Mouse (Mus musculus): Measurements from ENCODE around the gene Cdc42ep4.

Cdc42ep4 gene

DNA sequence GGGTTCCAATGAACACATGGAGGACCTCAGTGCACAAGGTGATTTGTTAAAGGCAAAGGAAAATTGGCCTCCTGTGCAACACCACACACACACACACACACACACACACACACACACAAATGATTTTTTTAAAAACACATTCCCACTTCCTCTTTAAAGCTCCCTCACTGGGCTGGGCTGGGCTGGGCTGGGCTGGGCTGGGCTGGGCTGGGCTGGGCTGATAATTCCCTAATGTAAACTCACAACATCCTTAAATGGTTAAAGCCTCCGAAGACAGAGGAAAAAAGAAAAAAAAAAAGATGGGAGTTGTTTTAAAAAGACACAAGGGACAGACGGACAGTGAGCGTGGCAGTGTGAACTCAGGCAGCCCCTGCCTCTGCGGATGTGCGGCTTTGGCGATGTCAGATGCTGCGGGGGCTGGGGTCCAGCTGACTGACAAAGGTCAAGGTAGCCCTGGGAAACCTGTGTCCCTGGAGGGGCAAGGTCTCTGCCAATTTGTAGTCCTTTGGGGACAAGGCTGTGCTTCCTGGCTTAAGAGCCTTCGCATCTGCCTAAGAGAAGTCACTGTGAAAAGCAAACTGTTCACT, 26.3 kb upstream of the Cdc42ep4 start:
- no peak for DNase-seq (ENCODE audit: low read depth, low spot score)

DNA sequence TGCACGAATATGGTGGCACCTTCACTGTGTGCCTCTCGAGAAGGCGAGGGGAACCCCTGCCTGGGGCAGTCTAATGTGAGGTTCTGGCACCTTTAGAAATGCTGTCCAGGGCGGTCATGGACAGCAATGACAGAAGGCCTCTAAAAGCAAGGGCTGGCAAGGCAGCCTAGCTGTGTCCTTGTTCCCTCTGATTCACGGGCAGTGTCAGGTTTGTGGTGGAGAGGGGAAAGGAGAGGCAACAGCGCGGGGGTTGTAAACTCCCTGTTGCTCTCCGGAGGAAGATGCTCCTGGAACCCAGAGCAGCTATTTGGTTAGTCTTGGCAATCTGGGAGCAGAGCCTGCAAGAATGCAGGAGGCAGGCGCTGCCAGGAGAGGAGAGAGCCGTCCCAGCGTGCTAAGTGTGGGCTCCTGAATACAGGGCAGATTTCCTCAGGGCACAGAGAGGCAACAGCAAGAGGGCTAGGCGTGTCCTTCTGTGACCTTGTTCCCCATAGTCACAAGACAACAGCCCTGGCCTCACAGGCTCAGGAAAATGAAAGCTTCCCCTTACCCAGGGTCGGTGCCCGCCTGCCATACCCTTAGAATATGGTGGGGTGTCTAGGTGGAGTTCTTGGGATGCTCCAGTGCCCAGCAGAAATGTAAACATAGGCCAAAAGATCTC, 25.3 kb upstream of the Cdc42ep4 start:
- DNase-seq (ENCODE audit: low read depth, low spot score) = no peak

DNA sequence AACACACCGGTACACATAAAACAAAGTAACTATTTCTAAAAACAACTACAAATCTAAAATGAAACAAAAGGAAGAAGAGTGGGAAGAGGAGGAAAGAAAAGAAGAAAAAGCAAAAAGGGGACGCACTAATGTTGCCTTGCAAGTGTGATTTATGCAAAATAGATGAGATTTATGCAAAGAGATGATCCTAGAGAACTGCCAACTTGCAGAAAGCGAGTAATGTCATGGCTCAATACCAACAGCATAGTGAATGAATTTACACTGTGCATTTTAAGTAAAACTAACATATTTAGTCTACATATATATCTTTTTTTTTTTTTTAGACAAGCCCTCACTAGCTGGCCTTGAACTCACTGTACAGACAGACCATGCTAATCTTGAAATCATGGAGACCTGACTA, 23.1 kb upstream of the Cdc42ep4 start:
- DNase-seq (ENCODE audit: low read depth, low spot score) = no peak

DNA sequence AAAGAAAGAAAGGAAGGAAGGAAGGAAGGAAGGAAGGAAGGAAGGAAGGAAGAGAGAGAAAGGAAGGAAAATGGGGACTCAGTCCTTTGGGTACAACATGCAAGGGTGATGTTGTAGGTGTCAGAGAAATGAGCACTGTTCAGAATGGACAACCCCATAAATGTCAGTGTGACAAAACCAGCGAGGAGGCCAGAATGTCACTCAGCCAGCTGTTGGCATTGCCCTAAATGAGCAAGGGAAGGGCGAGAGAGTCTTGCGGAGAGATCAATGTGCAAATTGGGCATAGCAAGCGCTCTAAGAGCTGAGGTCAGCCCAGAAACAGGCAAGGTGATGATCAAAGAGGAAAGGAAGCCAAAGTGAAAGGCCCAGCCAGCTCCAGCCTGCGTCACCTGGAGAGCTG, 21.5 kb upstream of the Cdc42ep4 start:
- DNase-seq (ENCODE audit: low read depth, low spot score) = no peak

DNA sequence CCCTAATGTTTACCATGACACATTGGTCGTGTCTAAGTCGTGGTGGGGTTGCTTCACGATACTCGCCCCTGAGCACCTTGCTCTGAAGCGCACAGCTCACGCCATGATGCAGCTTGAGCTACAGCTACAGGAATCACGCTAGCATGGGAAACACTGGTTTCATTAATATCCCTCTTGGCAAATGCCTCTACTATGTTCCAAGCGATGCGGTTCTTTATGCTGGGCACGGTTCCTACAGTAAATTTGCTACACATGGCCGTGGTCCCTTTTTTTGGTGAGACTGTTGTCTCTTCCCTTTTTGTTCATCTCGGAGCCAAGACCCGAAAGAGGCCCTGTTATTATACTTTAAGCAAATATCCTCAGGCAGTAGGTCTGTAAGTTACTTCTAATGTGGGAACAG, 19.5 kb upstream of the Cdc42ep4 start:
- no peak for DNase-seq (ENCODE audit: low read depth, low spot score)

DNA sequence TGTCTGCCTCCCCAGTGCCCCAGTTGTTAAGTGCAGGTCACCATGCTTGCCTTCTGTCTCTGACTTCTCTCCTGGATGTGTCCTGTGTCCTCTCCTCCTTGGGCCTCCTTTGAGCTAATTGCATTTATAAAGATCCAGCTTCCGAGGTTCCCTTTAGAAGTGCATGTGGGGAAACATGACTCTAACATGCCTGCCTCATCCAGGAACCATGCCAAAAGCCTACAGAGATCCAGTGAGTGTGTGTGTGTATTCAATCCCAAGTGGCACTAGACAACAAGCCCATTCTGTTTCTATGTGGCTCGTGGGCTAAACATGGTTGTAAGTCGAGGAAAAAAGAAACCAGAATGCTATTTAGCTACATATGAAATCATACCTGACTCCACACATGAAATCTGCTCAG, 16.7 kb upstream of the Cdc42ep4 start:
- DNase-seq (ENCODE audit: low read depth, low spot score) = peak; percentile 42

DNA sequence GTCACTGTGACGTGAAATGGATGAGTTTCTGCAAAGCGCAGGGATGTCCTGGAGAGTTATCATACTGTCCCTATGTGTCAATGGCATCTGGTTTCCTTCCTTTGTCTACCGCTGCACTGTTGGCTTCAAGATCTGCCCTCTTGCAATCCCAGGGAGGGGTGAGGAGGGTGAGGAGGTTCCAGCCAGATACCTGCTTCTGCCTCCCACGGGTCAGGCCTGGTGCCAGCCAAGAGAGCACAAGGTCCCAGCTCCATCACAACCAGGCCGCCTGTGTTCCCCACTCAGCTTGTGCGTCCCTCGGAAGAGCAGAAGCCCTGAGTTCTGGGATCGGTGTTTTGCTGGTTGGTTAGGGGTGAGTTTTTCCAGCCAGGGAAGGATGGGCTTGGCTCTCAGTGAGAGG, 15.6 kb upstream of the Cdc42ep4 start:
- DNase-seq (ENCODE audit: low read depth, low spot score) = no peak

DNA sequence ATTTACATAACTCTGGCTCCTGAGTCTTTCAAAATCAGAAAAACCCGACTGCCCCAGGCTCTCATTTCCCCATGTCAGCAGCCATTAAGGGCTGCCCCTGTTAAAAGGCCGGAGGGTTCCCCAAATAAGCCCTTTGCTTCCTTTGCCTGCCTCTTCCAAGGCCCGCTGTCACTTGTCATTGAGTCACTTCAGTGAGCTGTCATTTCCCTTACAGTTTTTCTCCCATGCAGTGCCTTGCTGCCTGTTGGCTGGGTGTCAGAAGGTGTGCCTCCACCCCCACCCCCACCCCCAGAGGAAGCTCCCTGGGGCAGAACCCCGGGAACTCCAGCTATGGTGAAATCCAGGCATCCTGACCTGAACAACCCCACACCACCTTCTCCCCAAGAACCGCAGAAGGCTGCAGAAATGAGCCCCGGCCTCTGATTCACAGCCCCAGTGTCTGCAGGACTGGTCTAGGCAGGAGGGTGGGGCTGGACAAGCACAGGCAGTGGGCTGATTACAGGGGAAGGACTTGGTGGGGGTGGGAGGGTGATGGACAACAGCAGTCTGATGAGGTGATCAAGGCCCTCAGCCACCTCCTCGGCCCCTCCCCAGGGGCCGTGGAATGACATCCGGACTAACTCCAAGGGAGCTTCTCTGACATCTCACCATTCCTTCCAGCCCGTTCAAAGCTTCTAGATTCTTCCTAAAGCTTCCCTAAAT, 14.8 kb upstream of the Cdc42ep4 start:
- no peak for DNase-seq (ENCODE audit: low read depth, low spot score)

DNA sequence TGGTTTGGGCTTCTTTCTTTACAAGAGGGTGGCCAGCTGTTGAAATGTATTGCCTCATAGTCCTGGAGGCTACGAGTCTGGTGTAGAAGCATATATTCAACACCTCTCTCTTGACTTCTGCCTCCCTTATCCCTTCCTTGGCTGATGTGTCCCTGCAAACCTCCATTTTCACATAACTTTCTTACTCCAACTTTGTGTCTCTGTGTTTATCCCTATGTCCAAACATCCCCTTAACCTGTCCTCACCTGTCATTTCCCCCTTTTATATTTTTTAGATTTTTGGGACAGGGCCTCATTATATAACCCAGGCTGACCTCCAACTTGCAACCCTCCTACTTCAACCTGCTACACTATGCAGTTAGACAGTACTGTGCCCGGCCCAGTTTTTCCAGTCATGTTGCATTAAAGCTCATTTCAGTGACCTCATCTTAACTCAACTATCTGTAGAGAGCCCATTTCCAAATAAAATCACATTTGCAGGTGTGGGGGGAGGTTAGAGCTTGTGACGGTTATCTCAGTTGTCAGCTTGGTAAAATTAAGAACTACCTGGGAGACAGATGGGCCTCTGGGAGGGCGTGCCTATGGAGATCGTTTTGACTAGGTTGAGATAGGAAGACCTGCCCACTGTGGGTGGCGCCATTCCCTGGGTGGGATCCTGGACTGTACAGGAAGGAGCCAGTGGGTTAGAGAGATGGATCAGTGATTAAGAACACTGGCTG, 12.6 kb upstream of the Cdc42ep4 start:
- no peak for DNase-seq (ENCODE audit: low read depth, low spot score)

DNA sequence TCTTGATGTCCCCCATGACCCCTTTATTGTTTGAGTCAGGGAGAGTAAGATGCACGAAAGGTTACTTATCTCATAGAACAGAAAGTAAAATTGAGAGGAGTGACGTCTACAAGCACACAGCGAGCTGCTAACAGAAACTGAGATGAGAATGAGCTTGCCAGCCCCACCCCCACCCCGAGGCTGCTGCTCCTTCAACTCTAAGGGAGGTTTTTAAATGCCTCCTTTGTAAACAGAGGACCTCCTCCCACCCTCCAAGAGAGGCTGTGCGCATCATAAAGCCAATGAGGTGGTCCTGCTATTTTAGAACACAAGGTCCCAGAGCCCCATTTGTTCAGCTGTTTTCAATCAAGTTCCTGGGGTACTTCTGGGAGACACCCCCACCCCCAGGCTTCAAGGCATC, 11.8 kb upstream of the Cdc42ep4 start:
- DNase-seq (ENCODE audit: low read depth, low spot score) = no peak

DNA sequence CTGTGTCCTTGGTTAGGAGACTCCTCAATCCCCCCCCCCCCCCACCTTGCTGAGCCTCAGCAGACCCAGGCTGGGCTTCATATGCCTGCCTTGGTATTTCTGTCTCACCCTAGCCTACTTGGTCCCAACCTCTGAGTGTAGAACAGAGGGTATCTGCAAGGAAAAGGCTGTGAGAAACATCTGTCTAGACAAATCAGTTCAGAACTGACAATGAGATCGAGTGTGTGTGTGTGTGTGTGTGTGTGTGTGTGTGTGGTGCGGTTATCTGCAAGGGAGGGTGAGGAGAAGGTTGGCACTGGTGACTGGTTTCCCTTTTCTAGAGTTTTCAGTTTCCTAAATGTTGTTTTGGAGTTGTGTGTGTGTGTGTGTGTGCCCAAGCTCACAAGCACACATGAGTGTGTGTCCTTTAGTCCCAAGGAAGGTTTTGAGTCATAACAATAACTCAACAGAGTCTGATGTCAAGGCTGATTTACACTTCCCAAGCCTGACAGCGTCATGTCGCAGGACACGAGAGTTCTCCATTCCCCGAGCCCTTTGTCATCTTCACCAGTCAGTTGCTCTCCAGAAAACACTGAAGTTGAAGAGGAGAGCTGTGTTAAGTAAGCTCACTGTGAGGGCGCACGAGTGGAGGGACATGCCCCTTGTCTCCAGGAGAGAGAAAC, 10.6 kb upstream of the Cdc42ep4 start:
- no peak for DNase-seq (ENCODE audit: low read depth, low spot score)

DNA sequence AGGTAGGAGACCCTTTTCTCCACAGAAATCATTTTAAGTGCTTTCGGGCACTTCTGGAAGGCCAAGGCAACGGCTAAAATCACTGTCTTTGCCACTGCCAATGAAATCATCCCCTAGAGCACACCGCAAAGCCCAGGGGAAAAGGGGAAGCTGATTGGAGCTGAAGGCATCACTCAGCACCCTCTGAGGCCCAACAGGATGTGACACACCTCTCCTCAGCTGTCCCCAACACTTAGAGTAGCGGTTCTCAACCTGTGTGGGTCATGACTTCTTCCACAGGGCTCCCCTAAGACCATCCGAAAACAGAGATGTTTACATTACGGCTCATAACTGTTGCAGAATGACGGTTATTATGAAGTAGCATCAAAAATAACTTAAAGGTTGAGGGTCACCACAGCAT, 10.0 kb upstream of the Cdc42ep4 start:
- DNase-seq (ENCODE audit: low read depth, low spot score) = no peak

DNA sequence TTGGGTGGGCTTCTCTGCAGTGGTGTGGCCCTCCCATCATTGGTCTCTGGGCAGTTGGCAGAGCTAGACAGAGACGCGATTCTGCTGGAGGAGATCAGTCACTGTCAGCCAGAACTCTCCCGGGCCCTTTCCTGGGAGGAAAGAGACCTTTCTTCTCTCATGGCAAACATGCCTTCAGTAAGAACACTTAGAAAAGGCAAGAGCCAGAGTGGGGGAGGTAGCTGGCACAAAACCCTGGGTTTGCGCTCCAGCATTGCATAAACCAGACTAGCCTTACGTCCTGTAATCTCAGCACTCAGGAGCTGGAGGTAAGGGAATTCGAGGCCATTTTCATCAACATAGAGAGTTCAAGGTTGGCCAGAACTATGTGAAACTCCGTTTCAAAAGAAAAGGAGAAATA, 8.8 kb upstream of the Cdc42ep4 start:
- DNase-seq (ENCODE audit: low read depth, low spot score) = no peak

DNA sequence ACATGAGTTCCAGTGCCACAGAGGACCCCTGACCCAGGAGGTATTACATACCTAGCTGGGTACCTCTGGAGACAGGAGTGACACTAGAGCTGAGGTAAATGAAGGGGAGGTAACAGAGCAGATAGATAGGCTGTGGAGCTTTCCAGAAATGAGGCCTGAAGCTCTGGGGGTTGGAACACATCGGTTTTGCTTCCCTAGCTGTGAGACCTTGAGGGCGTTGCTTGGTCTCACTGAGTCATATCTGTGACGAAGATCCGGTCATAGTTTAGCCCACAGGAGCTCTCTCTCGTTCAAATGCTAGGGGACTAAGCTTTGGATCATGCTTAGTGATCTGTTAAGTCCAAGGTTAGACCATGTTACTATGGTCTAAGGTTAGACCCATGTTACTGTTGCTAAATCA, 7.2 kb upstream of the Cdc42ep4 start:
- DNase-seq (ENCODE audit: low read depth, low spot score) = no peak

DNA sequence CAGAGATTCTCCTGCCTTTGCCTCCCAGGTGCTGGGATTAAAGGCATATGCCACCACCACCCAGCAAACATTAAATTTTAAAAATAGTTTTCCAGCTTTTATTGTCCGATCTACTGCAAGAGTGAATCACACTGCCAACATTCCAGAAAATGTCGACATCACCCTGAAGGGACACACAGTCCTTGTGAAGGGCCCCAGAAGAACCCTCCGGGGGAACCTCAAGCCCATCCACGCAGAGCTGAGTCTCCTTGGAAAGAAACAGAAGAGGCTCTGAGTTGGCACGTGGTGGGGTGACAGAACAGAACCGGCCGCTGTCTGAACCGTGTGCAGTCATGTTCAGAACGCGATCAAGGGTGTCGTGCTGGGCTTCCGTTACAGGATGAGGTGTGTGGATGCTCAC, 4.9 kb upstream of the Cdc42ep4 start:
- peak; percentile 54 for DNase-seq (ENCODE audit: low read depth, low spot score)

DNA sequence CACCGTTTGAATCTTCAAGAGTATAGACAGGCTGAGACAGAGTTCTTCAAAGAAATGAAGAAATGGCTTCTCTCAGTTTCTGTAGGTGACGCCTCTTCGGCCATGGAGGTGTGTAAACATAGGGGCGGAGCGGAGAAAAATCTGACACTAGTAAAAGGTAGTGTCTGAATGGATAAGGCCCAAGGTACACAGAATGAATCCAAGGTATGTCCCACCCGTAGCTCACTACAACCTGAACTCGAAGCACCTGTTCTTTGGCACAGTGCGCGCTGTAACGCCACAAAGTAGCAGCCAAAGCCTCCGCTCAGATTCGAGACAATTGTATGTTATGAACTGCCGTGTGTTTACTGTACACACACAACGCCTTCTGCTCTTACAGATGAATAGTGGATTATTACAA, 4.2 kb upstream of the Cdc42ep4 start:
- DNase-seq (ENCODE audit: low read depth, low spot score) = no peak

DNA sequence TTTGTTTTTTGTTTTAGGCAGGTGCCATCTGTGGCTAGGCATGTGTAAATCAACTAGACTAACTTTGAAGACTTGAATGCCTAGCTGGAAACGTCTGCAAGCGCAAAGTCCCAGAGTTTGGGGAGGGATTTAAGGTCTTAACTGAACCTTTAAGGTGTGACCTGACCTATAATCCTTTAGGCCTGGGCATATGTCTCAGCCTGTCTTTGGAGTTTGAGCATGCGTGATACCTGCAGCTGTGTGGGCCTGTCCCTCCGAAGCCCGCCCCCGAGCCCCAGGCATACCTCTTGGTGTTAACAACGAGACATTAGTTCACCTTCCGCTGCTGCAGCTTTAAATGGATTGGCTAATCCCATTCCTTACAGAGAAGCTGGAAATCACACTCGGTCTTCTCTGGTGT, 3.2 kb upstream of the Cdc42ep4 start:
- no peak for DNase-seq (ENCODE audit: low read depth, low spot score)

DNA sequence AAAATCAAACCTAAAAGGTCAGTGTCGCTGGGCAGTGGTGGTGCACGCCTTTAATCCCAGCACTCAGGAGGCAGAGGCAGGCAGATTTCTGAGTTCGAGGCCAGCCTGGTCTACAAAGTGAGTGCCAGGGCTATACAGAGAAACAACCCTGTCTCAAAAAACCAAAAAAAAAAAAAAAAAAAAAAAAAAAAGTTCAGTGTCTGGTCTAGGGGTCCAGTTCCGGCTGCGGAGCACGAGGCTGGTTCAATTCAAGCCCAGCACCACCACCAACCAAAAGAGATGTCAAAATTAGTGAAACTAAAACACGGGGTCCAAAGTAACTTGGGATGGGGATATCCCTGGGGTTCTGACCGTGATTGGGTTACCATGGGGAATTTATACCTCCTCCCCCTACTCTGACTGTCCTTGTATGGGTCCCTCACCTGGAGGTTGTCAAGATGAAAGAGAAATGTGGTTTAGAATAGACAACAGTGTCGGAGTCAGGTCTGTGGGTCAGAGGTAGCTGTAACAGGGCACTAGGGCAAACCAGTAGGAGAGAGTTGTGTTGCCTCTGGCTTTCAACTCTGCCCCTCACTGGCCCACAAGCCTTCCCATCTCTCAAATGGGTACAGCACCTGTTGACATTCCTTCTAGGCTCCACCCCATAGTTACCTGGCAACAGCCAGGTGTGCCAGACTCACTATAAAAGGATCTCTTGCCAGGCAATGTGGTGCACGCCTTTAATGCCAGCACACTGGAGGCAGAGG, 1.2 kb upstream of the Cdc42ep4 start:
- no peak for DNase-seq (ENCODE audit: low read depth, low spot score)

DNA sequence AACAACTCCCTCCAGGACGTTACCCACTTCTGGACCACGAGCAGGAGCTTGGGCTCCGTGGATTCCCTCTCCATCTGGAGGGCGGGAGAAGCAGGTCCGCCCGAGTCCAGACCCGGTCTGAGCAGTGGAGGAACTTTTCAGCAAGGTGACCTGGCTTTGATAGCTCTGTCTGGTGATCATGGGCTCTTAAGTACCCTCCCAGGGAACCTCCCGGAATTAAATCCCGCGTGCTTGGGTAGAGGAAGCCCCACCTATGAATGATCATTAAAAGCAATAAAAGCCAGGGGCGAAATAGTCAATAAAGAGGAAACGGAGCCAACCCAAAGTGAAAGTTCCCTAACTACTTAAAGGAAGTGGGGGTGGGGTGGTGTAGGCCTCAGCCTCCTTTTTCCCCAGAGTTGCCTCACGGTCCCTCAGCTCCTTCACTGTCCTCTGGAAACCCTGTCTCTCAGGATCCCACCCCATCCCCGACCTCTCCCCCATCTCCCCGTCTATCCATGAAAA, 529 bp upstream of the Cdc42ep4 start:
- DNase-seq (ENCODE audit: low read depth, low spot score) = peak; percentile 38

DNA sequence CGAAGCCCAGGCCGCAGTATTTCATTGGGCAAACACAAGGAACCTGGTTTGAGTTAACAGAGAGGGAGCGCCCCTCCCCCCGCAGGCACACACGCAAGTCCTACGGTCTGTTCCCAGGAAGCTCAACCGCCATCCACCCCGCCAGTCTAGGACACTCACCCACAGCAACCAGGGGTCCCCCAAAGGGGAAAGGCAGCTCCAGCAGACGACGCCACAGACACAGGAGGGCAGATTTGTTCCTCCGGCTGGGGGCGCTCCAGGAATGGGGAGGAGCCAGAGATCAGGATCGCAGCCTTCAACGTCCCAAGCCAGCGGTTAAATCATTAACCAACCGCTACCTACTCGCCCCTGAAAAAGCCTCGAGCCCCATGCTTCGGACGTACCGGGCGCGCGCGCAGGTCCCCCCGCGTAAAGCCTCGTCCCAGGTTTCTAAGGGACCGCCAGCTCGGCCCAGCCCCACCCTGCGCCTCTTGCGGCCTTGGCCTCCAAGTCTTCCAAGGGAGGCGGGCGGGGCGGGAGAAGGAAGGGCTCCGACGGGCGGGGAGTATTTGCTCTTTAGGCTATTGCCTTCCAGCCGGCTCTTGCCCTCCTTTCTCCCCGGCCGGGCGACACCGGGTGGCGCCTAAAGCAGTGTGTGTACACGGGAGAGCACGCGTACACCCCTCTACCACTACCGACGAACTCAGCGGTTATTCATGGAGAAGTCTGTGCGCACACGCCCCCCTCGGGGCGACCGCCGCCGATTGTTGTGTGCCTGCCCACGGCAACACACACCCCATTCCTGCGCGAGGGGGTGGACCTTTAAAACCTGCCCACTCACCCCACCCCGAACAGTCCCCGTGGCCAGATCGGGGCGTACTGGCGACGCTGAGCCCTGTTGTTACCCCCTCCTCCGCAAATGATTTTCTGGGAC, 854 bp downstream of the Cdc42ep4 start:
- peak; percentile 79 for DNase-seq (ENCODE audit: low read depth, low spot score)
